Mouse (Mus musculus): Measurements from ENCODE around the gene Tmem211.

DNA sequence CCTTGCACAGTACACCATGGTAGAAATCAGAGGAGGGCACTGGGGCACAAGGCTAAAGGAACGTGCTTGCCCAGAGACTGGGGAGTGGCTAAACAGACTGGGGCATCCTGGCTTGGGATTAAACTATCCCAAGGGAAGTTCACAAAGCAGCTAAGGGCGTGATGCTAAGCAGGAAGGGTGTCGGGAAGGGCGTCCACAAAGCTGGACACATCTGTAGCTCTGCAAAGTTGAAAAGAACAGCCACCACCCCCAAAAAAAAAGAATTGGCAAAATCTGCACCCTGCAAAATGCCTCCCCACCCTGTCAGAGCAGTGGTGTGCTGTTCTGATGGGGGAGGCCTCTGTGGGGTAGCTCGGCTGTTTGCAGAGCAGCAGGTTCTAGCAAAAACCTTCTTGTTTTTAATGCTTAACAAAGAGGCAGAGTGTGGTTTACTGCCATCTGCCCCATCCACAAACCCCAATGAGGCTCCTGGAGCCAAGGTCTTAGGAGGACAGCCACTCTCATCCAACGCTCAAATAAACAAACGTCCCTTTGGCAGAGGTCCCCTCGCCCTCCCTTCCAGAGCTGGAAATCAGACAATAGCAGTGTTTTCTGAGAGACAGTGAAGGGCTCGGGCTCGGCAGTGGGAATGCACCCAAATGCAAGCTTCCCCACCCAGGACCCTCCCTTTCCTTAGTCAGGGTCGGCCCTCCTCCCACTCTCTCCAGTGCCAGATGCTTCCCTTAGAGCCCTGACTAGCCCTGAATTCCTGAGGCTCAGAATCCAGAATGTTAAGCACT lies 17.9 kb upstream of the Tmem211 start:
- TF ChIP-seq ZC3H11A (IDR thresholded peaks at IDR 0.05; ENCODE audit: low read depth, low read length): no peak
- TF ChIP-seq CTCF (conservative IDR thresholded peaks at IDR 0.05 in 1 of 2, IDR thresholded peaks at IDR 0.05 in 1 of 2; ENCODE audit: low read depth in 2 of 2, low read length in 2 of 2): no peak
- TF ChIP-seq TCF12 (IDR thresholded peaks at IDR 0.05; ENCODE audit: low read depth, low read length): no peak
- no peak for TF ChIP-seq IRF4 (IDR thresholded peaks at IDR 0.05; ENCODE audit: low read depth, low read length)
- TF ChIP-seq CHD2 (IDR thresholded peaks at IDR 0.05; ENCODE audit: low read length): no peak
- TF ChIP-seq ZNF384 (IDR thresholded peaks at IDR 0.05; ENCODE audit: low read depth, low read length): no peak
- TF ChIP-seq MYC (IDR thresholded peaks at IDR 0.05; ENCODE audit: low read depth, low read length): no peak
- TF ChIP-seq CHD1 (IDR thresholded peaks at IDR 0.05; ENCODE audit: low read depth, low read length): no peak
- no peak for TF ChIP-seq POLR2A (IDR thresholded peaks at IDR 0.05; ENCODE audit: low read depth, low read length)
- TF ChIP-seq ETS1 (conservative IDR thresholded peaks at IDR 0.05; ENCODE audit: low read depth, low read length): no peak
- TF ChIP-seq TBP (conservative IDR thresholded peaks at IDR 0.05; ENCODE audit: low read depth, low read length): no peak
- no peak for TF ChIP-seq JUN (IDR thresholded peaks at IDR 0.05; ENCODE audit: insufficient read depth, low read depth, low read length)
- no peak for TF ChIP-seq POLR2AphosphoS2 (IDR thresholded peaks at IDR 0.05; ENCODE audit: low read depth, low read length)
- no peak for TF ChIP-seq HCFC1 (IDR thresholded peaks at IDR 0.05; ENCODE audit: low read depth, low read length)
